Mouse (Mus musculus): ENCODE measurements around the gene Uba2. TPM values are rescaled to one million over a fixed set of nuclear protein-coding genes. Genes with fewer than 3 reads are reported as not detected.
"Not testable (repeated sequence)": the region's sequence is repeated elsewhere in the genome, so short reads cannot be mapped to it uniquely, and the experiment has no call there.

The Uba2 gene
- polyA plus RNA-seq, 1 experiment from 2014 or later = 94.6 TPM

DNA sequence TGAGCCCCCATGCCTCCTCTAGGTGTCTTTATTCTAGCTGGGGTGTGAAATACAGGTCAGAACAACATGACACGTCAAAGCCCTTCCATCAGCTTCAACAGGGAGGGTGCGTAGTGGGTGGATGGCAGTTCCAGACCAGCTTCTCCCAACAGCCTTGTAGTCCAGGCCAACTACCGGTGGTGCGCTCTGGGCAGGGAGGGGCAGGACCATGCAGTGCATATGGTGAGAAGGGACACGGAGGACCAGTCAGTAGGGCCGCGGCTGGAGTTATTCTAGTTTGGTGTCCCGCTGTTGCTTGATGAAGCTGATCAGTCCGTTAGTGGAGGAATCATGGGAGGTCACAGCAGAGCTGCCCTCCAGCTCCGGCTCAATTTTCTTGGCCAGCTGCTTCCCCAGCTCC is 32.7 kb upstream of the Uba2 start:
- H3K27ac ChIP-seq (replicated peaks in 1 of 2; ENCODE audit: control insufficient read depth in 1 of 2, insufficient read depth in 1 of 2, low read depth in 2 of 2, low read length in 2 of 2); H3K27me3 ChIP-seq (ENCODE audit: control insufficient read depth, insufficient read depth, low read length); H3K4me1 ChIP-seq (ENCODE audit: control insufficient read depth in 2 of 2, insufficient read depth in 2 of 2, low read length in 2 of 2); ATAC-seq (ENCODE audit: insufficient number of reproducible peaks, insufficient read depth, low FRiP score, low read depth); H3K4me3 ChIP-seq (ENCODE audit: control insufficient read depth in 1 of 2, insufficient read depth in 1 of 2, low read depth in 1 of 2, low read length in 2 of 2); H3K4me2 ChIP-seq (ENCODE audit: low read length); H3K9ac ChIP-seq (ENCODE audit: low read length); H3K9me3 ChIP-seq (ENCODE audit: control insufficient read depth, low read length): not testable (repeated sequence)
- peaks cover 69% of the 10 kb centered on the region for H3K36me3 ChIP-seq (ENCODE audit: control insufficient read depth, insufficient read depth, low read length)
- WGBS = 93% methylated on average over 10 of the region's 10 CpGs

- Histone ChIP-seq H3K4me1 (ENCODE audit: control insufficient read depth in 2 of 2, insufficient read depth in 2 of 2, low read length in 2 of 2) (peaks cover 0 to under 1% of the 10 kb centered on the region in 2 experiments; a peak in 1 of 4 replicates), H3K27me3 (ENCODE audit: control insufficient read depth, insufficient read depth, low read length) (no peaks in the 10 kb centered on the region), H3K9ac (ENCODE audit: low read length) (no peak overlapping the region), H3K4me2 (ENCODE audit: low read length) (no peak overlapping the region), H3K27ac (replicated peaks in 1 of 2; ENCODE audit: control insufficient read depth in 1 of 2, insufficient read depth in 1 of 2, low read depth in 2 of 2, low read length in 2 of 2) (no peak overlapping the region), H3K9me3 (ENCODE audit: control insufficient read depth, low read length) (0 out of 2 replicates have a peak, but pooled peaks cover 3% of the 10 kb centered on the region), H3K36me3 (ENCODE audit: control insufficient read depth, insufficient read depth, low read length) (peaks cover 56% of the 10 kb centered on the region), H3K4me3 (ENCODE audit: control insufficient read depth in 1 of 2, insufficient read depth in 1 of 2, low read depth in 1 of 2, low read length in 2 of 2) (no peak overlapping the region)
- ATAC-seq (ENCODE audit: insufficient number of reproducible peaks, insufficient read depth, low FRiP score, low read depth) = no peak
- WGBS = 100% methylated on average over 2 of the region's 2 CpGs
Measured at GRCm38 (mm10) chr7:34200829-34201228, 31.4 kb upstream of the Uba2 start.

DNA sequence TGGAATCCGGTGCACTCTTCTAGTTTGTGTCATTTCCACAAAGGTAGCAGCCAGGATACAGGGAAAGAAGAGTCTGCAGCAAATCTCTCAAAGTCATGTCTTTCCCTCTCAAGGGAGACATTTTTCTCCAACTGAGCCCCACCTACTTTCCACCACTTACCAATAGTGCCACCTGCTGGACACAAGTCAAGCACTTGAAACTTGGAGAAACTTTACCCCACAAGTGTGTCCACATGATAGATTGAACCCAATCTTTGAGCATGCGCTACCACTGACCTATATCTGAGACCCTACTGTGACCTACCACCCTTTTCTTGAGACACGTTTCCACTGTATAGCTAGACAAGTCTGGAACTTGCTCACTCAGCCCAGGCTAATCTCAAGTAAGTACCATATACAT is 28.9 kb upstream of the Uba2 start:
- no peak overlapping the region for H3K9ac ChIP-seq (ENCODE audit: low read length)
- no peaks in the 10 kb centered on the region for H3K27me3 ChIP-seq (ENCODE audit: control insufficient read depth, insufficient read depth, low read length)
- H3K4me2 ChIP-seq (ENCODE audit: low read length) = no peak overlapping the region
- peaks cover 38% of the 10 kb centered on the region for H3K36me3 ChIP-seq (ENCODE audit: control insufficient read depth, insufficient read depth, low read length)
- no peak overlapping the region for H3K4me3 ChIP-seq (ENCODE audit: control insufficient read depth in 1 of 2, insufficient read depth in 1 of 2, low read depth in 1 of 2, low read length in 2 of 2)
- H3K27ac ChIP-seq (replicated peaks in 1 of 2; ENCODE audit: control insufficient read depth in 1 of 2, insufficient read depth in 1 of 2, low read depth in 2 of 2, low read length in 2 of 2) = no peak overlapping the region
- 0 out of 2 replicates have a peak, but pooled peaks cover 3% of the 10 kb centered on the region for H3K9me3 ChIP-seq (ENCODE audit: control insufficient read depth, low read length)
- peaks cover 0 to 6% of the 10 kb centered on the region in 2 experiments; a peak in 1 of 4 replicates for H3K4me1 ChIP-seq (ENCODE audit: control insufficient read depth in 2 of 2, insufficient read depth in 2 of 2, low read length in 2 of 2)
- 39% methylated on average over 3 of the region's 3 CpGs for WGBS
- ATAC-seq (ENCODE audit: insufficient number of reproducible peaks, insufficient read depth, low FRiP score, low read depth) = no peak

DNA sequence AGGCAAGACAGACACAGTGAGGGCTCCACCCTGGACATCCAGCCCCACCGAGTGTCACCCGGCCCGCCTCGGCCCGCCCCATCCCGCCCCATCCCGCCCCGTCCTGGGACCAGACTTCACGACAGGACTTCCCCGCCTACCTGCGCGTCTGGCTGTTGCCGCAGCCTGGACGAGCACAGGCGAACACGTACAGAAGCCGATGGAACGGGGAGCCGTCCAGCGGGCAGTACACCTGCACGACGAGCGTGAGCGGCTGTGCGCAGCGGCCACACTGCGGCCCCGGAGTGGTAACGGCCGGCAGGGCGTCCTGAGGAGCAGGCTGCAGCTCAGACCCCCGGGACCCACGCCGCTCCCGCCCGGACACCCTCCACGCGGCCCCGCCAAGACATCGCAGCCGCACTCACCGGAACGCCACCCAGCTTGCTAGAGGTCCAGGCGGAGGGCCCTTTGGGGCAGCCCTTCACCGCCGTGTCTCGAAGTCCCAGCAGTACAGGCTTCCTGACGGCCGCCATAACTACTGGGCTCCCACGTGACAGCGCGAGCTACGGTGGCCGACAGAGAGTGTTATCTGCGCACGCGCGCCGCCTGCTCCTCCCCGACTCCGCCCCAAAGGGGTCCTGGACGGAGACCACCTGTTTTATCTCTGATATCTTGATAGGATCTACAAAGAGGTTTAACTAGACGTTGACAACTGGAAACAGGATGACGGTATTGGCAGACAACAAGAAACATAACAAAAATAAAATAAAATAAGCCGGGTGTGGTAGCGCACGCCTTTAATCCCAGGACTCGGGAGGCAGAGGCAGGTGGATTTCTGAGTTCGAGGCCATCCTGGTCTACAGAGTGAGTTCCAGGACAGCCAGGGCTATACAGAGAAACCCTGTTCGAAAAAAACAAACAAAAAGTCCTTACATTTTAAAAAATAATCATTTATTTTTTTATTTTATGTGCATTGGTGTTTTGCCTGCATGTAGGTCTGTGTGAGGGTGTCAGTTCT is 27.0 kb upstream of the Uba2 start, which contains the start of gene Pdcd2l:
Gene Pdcd2l (minus strand): TSS at position 530 of the 997 bp plus-strand sequence.
- Histone ChIP-seq H3K9me3 (ENCODE audit: control insufficient read depth, low read length) (0 out of 2 replicates have a peak, but pooled peaks cover 3% of the 10 kb centered on the region), H3K4me3 (ENCODE audit: control insufficient read depth in 1 of 2, insufficient read depth in 1 of 2, low read depth in 1 of 2, low read length in 2 of 2) (peak within 1 kb of the TSS; percentile 89 to 96), H3K4me2 (ENCODE audit: low read length) (peak within 1 kb of the TSS; percentile 84), H3K9ac (ENCODE audit: low read length) (peak within 1 kb of the TSS; percentile 97), H3K27ac (replicated peaks in 1 of 2; ENCODE audit: control insufficient read depth in 1 of 2, insufficient read depth in 1 of 2, low read depth in 2 of 2, low read length in 2 of 2) (peak within 1 kb of the TSS; percentile 40 to 63; a peak in 2 of 4 replicates), H3K36me3 (ENCODE audit: control insufficient read depth, insufficient read depth, low read length) (peaks cover 35% of the 10 kb centered on the region), H3K4me1 (ENCODE audit: control insufficient read depth in 2 of 2, insufficient read depth in 2 of 2, low read length in 2 of 2) (peaks cover 0 to 6% of the 10 kb centered on the region in 2 experiments; a peak in 1 of 4 replicates), H3K27me3 (ENCODE audit: control insufficient read depth, insufficient read depth, low read length) (no peaks in the 10 kb centered on the region)
- ATAC-seq (ENCODE audit: insufficient number of reproducible peaks, insufficient read depth, low FRiP score, low read depth) = peak; percentile 91
- WGBS = 3% methylated on average over 65 of the region's 70 CpGs

DNA sequence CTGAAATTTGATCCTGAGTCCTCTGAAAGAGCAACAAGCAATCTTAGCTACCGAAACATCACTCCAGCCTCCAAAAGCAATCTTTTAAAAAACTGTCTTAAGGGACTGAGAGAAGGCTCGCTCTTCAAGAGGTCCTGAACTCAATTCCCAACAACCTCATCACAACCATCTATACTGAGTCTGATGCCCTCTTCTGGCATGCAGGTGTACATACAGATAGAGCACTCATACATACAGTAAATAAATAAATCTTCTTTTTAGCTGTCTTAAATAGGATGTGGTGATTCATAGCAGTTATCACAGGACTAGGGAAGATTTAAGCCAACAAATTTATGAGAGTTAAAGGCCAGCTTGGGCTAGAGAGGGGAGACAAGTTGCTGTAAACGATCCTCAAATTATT is 26.2 kb upstream of the Uba2 start:
- Histone ChIP-seq H3K4me3 (ENCODE audit: control insufficient read depth in 1 of 2, insufficient read depth in 1 of 2, low read depth in 1 of 2, low read length in 2 of 2) (peak overlapping the region; percentile 89 to 96), H3K4me1 (ENCODE audit: control insufficient read depth in 2 of 2, insufficient read depth in 2 of 2, low read length in 2 of 2) (peaks cover 0 to 6% of the 10 kb centered on the region in 2 experiments; a peak in 1 of 4 replicates), H3K4me2 (ENCODE audit: low read length) (peak overlapping the region; percentile 84), H3K27ac (replicated peaks in 1 of 2; ENCODE audit: control insufficient read depth in 1 of 2, insufficient read depth in 1 of 2, low read depth in 2 of 2, low read length in 2 of 2) (peak overlapping the region in 1 of 2 experiments; percentile 63; a peak in 1 of 4 replicates), H3K27me3 (ENCODE audit: control insufficient read depth, insufficient read depth, low read length) (no peaks in the 10 kb centered on the region), H3K36me3 (ENCODE audit: control insufficient read depth, insufficient read depth, low read length) (peaks cover 28% of the 10 kb centered on the region), H3K9ac (ENCODE audit: low read length) (peak overlapping the region; percentile 97), H3K9me3 (ENCODE audit: control insufficient read depth, low read length) (no peaks in the 10 kb centered on the region)
- no peak for ATAC-seq (ENCODE audit: insufficient number of reproducible peaks, insufficient read depth, low FRiP score, low read depth)
- 52% methylated on average over 3 of the region's 3 CpGs for whole genome bisulfite sequencing

DNA sequence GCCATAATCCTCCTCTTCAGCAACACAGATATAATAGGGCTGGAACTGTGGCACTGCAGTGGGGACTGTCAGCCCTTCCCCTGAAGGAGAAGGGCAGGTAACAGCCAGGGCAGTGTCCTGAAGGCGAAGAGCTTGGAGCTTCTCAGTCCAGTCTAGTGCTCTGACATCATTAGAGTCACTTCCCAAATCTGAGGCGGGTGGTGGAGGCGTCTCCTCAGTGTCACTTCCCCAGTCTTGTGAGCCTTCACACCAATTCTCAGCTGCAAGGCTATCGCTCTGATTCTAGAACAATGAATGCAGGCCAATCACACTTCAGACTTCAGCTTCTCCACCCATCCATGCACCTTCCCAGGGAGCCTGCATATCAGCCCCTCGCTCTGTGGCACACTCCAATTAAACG is 23.4 kb upstream of the Uba2 start:
- peaks cover 47% of the 10 kb centered on the region for H3K36me3 ChIP-seq (ENCODE audit: control insufficient read depth, insufficient read depth, low read length)
- H3K4me1 ChIP-seq (ENCODE audit: control insufficient read depth in 2 of 2, insufficient read depth in 2 of 2, low read length in 2 of 2) = peaks cover 0 to 6% of the 10 kb centered on the region in 2 experiments; a peak in 1 of 4 replicates
- no peak overlapping the region for H3K4me3 ChIP-seq (ENCODE audit: control insufficient read depth in 1 of 2, insufficient read depth in 1 of 2, low read depth in 1 of 2, low read length in 2 of 2)
- no peak overlapping the region for H3K9ac ChIP-seq (ENCODE audit: low read length)
- H3K27ac ChIP-seq (replicated peaks in 1 of 2; ENCODE audit: control insufficient read depth in 1 of 2, insufficient read depth in 1 of 2, low read depth in 2 of 2, low read length in 2 of 2) = no peak overlapping the region
- H3K27me3 ChIP-seq (ENCODE audit: control insufficient read depth, insufficient read depth, low read length) = no peaks in the 10 kb centered on the region
- H3K9me3 ChIP-seq (ENCODE audit: control insufficient read depth, low read length) = no peaks in the 10 kb centered on the region
- 85% methylated on average over 6 of the region's 6 CpGs for WGBS
- ATAC-seq (ENCODE audit: insufficient number of reproducible peaks, insufficient read depth, low FRiP score, low read depth) = no peak
- no peak overlapping the region for H3K4me2 ChIP-seq (ENCODE audit: low read length)

DNA sequence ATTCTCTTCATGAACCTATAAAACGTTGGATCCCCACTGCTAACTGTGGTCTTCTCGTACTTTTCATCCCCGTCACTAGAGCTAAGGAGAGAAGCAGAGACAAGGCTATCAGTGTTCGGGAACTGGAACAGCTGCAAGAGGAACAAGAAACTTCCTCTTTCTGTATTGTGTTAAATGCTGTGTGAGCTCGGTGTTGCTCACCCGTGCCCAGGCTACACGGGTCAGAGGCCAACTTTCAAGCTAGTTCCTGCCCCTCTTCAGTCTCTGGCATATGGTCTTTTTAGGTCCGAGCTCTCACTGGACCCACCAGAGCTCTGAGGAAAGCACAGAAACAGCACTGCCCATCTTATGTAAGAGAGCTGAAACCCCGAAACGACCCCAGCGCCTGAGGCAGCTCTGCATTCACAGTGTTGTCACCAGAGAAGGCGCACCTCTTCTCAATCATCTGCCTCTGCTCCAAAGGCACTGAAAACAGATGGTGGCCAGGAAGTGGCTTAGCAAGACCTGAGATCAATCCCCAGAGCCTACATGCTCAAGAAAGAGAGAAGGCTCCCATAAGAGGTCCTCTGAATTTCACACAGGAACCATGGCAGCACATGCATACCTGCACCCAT is 20.1 kb upstream of the Uba2 start:
- H3K4me2 ChIP-seq (ENCODE audit: low read length) = no peak overlapping the region
- H3K4me1 ChIP-seq (ENCODE audit: control insufficient read depth in 2 of 2, insufficient read depth in 2 of 2, low read length in 2 of 2) = no peaks in the 10 kb centered on the region
- H3K27me3 ChIP-seq (ENCODE audit: control insufficient read depth, insufficient read depth, low read length) = no peaks in the 10 kb centered on the region
- H3K4me3 ChIP-seq (ENCODE audit: control insufficient read depth in 1 of 2, insufficient read depth in 1 of 2, low read depth in 1 of 2, low read length in 2 of 2) = no peak overlapping the region
- no peak overlapping the region for H3K27ac ChIP-seq (replicated peaks in 1 of 2; ENCODE audit: control insufficient read depth in 1 of 2, insufficient read depth in 1 of 2, low read depth in 2 of 2, low read length in 2 of 2)
- ATAC-seq (ENCODE audit: insufficient number of reproducible peaks, insufficient read depth, low FRiP score, low read depth) = no peak
- no peaks in the 10 kb centered on the region for H3K9me3 ChIP-seq (ENCODE audit: control insufficient read depth, low read length)
- H3K36me3 ChIP-seq (ENCODE audit: control insufficient read depth, insufficient read depth, low read length) = peaks cover 77% of the 10 kb centered on the region
- 85% methylated on average over 12 of the region's 12 CpGs for WGBS
- H3K9ac ChIP-seq (ENCODE audit: low read length) = no peak overlapping the region

All from heart, embryonic 14.5 days (tissue).